Mouse (Mus musculus): ENCODE measurements at regions not wholly inside any gene's neighbourhood (a gene's known extent, or its start where the extent isn't known, plus 50 kb on each side); places are given as distances from the start of the nearest gene placed in this dataset.
"Not testable (repeated sequence)": the region's sequence is repeated elsewhere in the genome, so short reads cannot be mapped to it uniquely, and the experiment has no call there.

- no peak for DNase-seq
- Histone ChIP-seq H3K4me3 (ENCODE audit: insufficient read depth, low read depth, low read length) (no peak overlapping the region), H3K27ac (ENCODE audit: insufficient read depth, low read depth, low read length) (no peak overlapping the region), H3K27me3 (replicated peaks; ENCODE audit: control insufficient read depth, insufficient read depth, low read length) (no peaks in the 10 kb centered on the region), H3K4me1 (ENCODE audit: control insufficient read depth, insufficient read depth, low read length) (no peaks in the 10 kb centered on the region), H3K36me3 (ENCODE audit: control insufficient read depth, insufficient read depth, low read length) (no peaks in the 10 kb centered on the region)
- TF ChIP-seq CTCF (conservative IDR thresholded peaks at IDR 0.05; ENCODE audit: insufficient read depth, insufficient read length, low read depth, low read length) (no peak), POLR2A (IDR thresholded peaks at IDR 0.05; ENCODE audit: low read depth, low read length) (no peak)
- 81% methylated on average over 11 of the region's 11 CpGs for WGBS
Measured at GRCm38 (mm10) chr6:89153027-89153662, 209.3 kb downstream of the Plxna1 start.

- Histone ChIP-seq H3K27me3 (replicated peaks; ENCODE audit: control insufficient read depth, insufficient read depth, low read length) (no peaks in the 10 kb centered on the region), H3K36me3 (ENCODE audit: control insufficient read depth, insufficient read depth, low read length) (no peaks in the 10 kb centered on the region), H3K4me1 (ENCODE audit: control insufficient read depth, insufficient read depth, low read length) (no peaks in the 10 kb centered on the region), H3K27ac (ENCODE audit: insufficient read depth, low read depth, low read length) (no peak overlapping the region), H3K4me3 (ENCODE audit: insufficient read depth, low read depth, low read length) (no peak overlapping the region)
- WGBS: 70% methylated on average over 1 of the region's 1 CpGs
- TF ChIP-seq CTCF (conservative IDR thresholded peaks at IDR 0.05; ENCODE audit: insufficient read depth, insufficient read length, low read depth, low read length) (no peak), POLR2A (IDR thresholded peaks at IDR 0.05; ENCODE audit: low read depth, low read length) (no peak)
- DNase-seq: no peak
Measured at GRCm38 (mm10) chr6:89157501-89157900, 204.9 kb downstream of the Plxna1 start.

DNA sequence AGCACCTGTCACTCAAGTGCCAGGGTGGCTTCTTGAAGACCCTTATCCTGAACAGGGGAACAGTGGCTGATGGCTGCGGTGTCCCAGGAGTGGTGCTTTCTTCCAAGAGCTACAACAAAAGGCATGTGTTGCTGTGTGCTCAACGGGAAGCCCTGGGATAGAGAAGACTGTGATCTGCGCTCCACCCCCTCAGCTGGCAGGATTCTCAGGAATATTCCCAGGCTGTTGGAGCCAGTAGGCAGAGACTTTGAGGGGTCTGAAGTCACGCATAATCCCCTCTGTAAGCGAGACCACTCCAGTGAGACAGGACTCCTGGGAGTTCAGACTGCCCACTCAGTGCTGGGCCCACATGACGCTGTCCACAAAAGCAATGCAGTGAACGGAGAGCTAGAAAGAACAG is 202.4 kb downstream of the Plxna1 start:
- TF ChIP-seq CTCF (conservative IDR thresholded peaks at IDR 0.05; ENCODE audit: insufficient read depth, insufficient read length, low read depth, low read length): no peak
- no peak for TF ChIP-seq POLR2A (IDR thresholded peaks at IDR 0.05; ENCODE audit: low read depth, low read length)
- Histone ChIP-seq H3K36me3 (ENCODE audit: control insufficient read depth, insufficient read depth, low read length) (no peaks in the 10 kb centered on the region), H3K27ac (ENCODE audit: insufficient read depth, low read depth, low read length) (no peak overlapping the region), H3K4me3 (ENCODE audit: insufficient read depth, low read depth, low read length) (no peak overlapping the region), H3K4me1 (ENCODE audit: control insufficient read depth, insufficient read depth, low read length) (no peaks in the 10 kb centered on the region), H3K27me3 (replicated peaks; ENCODE audit: control insufficient read depth, insufficient read depth, low read length) (no peaks in the 10 kb centered on the region)
- 65% methylated on average over 7 of the region's 7 CpGs for WGBS
- no peak for DNase-seq

- DNase-seq: no peak
- H3K36me3 ChIP-seq (ENCODE audit: control insufficient read depth, insufficient read depth, low read length): no peaks in the 10 kb centered on the region
- 92% methylated on average over 1 of the region's 1 CpGs for WGBS
- H3K27ac ChIP-seq (ENCODE audit: insufficient read depth, low read depth, low read length): no peak overlapping the region
- H3K4me1 ChIP-seq (ENCODE audit: control insufficient read depth, insufficient read depth, low read length): no peaks in the 10 kb centered on the region
- no peak overlapping the region for H3K4me3 ChIP-seq (ENCODE audit: insufficient read depth, low read depth, low read length)
- no peaks in the 10 kb centered on the region for H3K27me3 ChIP-seq (replicated peaks; ENCODE audit: control insufficient read depth, insufficient read depth, low read length)
- TF ChIP-seq POLR2A (IDR thresholded peaks at IDR 0.05; ENCODE audit: low read depth, low read length) (no peak), CTCF (conservative IDR thresholded peaks at IDR 0.05; ENCODE audit: insufficient read depth, insufficient read length, low read depth, low read length) (no peak)
Measured at GRCm38 (mm10) chr6:89161746-89162145, 200.7 kb downstream of the Plxna1 start.

DNA sequence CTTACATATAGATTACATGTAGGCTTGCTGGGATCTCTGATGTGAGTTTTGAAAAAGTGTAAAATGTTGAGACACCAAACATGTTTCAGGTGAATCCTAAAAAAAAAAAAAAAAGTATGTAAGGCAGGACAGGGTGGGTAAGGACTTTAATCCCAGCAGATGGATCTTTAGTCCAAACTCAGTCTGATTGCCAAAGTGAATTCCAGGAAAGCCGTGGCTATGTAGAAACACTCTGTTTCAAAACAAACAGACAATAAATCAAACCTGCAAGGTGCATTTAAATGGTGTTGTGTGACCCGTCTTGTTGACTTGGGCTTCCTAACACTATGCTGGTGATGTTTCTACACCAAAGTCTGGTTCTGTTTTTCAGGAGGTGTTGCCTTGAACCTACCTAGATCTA is 192.9 kb downstream of the Plxna1 start:
- 31% methylated on average over 2 of the region's 2 CpGs for WGBS
- H3K4me1 ChIP-seq (ENCODE audit: control insufficient read depth, insufficient read depth, low read length): no peaks in the 10 kb centered on the region
- no peak overlapping the region for H3K27ac ChIP-seq (ENCODE audit: insufficient read depth, low read depth, low read length)
- no peaks in the 10 kb centered on the region for H3K27me3 ChIP-seq (replicated peaks; ENCODE audit: control insufficient read depth, insufficient read depth, low read length)
- H3K36me3 ChIP-seq (ENCODE audit: control insufficient read depth, insufficient read depth, low read length): no peaks in the 10 kb centered on the region
- peak; percentile 17 for DNase-seq
- no peak for TF ChIP-seq CTCF (conservative IDR thresholded peaks at IDR 0.05; ENCODE audit: insufficient read depth, insufficient read length, low read depth, low read length)
- no peak for TF ChIP-seq POLR2A (IDR thresholded peaks at IDR 0.05; ENCODE audit: low read depth, low read length)
- H3K4me3 ChIP-seq (ENCODE audit: insufficient read depth, low read depth, low read length): no peak overlapping the region

DNA sequence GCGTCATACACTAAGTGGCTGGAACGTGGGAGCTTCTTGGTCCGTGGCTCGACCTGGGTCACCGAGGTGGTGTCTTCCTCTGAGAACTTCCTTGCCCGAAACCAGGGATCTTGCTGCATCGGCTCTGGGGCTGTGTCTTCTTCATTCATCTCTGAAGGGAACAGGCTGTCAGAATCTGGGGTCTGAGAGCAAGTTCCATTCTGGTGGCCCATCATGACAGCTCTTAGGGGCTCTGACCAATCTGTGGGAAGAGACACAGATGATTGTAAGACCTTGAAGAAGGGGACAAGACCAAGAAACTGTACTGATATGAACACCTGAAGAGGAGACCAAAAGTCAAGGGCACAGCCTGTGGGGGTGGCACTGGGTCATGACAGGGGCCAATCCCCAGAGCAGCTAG is 177.5 kb downstream of the Plxna1 start:
- not testable (repeated sequence) for H3K4me3 ChIP-seq (ENCODE audit: insufficient read depth, low read depth, low read length); H3K4me1 ChIP-seq (ENCODE audit: control insufficient read depth, insufficient read depth, low read length); H3K27me3 ChIP-seq (replicated peaks; ENCODE audit: control insufficient read depth, insufficient read depth, low read length); DNase-seq; H3K27ac ChIP-seq (ENCODE audit: insufficient read depth, low read depth, low read length); H3K36me3 ChIP-seq (ENCODE audit: control insufficient read depth, insufficient read depth, low read length)
- 100% methylated on average over 2 of the region's 7 CpGs for WGBS

DNA sequence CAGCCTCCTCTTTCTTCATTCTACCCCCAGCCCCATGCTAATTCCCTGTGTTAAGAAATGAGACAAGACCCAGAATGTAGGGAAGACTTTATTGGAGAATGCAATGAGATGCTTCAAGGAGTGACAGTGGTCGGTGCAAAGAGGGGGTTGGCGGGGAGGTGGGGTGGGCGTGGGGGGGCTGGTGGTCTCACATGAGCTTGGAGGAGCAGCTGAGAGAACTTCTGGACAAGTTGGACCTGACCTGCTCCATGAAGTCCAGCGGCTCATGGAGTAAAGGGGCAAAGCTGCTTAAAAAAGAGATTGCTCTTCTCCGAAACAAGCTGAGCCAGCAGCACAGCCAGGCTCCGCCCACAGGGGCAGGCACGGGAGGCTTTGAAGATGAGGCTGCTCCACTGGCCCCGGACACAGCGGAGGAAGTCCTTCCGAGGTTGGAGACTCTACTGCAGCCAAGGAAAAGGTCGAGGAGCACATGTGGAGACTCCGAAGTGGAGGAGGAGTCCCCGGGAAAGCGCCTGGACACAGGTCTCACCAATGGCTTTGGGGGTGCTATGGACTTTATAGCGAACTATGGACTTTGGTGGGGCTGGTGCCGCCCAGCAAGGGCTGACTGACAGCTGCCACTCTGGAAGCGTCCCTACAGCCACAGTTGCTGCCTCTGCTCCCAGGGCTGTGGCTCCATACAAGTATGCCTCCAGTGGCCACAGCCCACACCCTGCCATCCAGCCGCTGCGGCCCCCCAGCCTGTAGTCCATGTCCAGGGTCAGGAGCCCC is 161.7 kb downstream of the Plxna1 start:
- not testable (repeated sequence) for H3K36me3 ChIP-seq (ENCODE audit: control insufficient read depth, insufficient read depth, low read length); H3K27ac ChIP-seq (ENCODE audit: insufficient read depth, low read depth, low read length); H3K27me3 ChIP-seq (replicated peaks; ENCODE audit: control insufficient read depth, insufficient read depth, low read length); H3K4me3 ChIP-seq (ENCODE audit: insufficient read depth, low read depth, low read length); H3K4me1 ChIP-seq (ENCODE audit: control insufficient read depth, insufficient read depth, low read length)
- WGBS: 13% methylated on average over 19 of the region's 19 CpGs
- peak; percentile 4 for DNase-seq

Measured in kidney, adult 2 months (tissue).